Mouse (Mus musculus) T-helper 17 cell (primary cell): ENCODE results near the gene Pik3c2a.

Experiments used
- in situ Hi-C, 2 experiments: fragments of 300-600 bp; cut with MboI, MseI; formaldehyde crosslinking; loops; 1 replicate in 1 of 2; 2 replicates in 1 of 2; pipeline ENCODE4 v1.15.1; 2025; ENCODE audit warnings: high pct_unique_total_duplicates in 2 of 2

Pik3c2a gene

DNA sequence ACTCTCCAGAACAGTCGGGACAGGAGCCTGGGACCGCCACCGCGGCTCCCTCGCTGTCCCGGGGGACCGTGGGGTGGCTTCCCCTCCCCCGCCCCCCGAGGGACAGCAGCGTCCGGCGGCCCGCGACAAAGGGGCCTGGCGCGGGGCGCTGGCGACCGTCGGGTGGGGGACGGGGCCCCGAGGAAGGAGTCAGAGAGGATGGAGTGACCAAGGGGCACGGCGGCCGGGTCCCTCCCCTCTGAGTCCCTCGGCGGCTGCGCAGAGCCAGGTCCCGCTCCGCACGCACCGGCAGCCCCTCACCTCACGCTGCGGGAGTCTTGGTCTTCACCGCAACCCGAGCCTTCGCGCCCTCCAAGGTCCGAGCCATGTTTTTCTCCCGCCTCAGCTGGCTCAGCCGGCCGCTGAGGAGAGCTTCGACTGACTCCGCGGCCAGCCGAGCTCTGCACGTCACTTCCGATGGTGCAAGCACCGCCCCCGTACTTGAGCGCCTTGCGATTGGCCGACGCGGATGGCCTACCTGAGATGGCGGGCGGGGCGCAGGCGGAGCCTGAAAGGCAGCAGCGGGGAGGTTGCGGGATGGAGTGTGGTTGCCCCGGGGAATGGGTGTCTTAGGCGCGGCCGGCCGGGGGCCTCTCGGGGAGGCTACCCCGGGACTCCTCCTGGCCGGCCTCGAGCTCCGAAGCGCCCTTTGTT is at the start of gene Pik3c2a:
Gene Pik3c2a (minus strand): TSS at position 446 of the 693 bp plus-strand sequence.
- in situ Hi-C loops = no loop called here

DNA sequence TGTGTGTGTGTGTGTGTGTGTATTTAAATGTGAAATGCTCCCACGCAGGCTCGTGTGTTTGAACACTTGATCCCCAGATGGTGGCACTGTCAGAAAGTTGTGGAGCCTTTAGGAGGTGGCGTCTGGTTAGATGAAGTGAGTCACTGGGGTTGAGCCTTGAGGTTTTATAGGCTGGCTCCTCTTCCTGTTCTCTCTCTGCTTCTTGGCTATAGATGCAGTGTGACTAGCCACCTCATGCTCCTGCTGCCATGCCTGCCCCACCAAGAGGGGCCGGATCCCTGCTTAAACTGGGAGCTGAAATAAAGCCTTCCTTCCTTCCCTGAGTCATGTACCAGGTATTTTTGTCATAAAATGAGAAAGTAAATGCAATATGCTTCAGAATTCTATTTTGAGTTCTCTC is 47.9 kb upstream of the Pik3c2a start:
- in situ Hi-C loops = no loop called here

DNA sequence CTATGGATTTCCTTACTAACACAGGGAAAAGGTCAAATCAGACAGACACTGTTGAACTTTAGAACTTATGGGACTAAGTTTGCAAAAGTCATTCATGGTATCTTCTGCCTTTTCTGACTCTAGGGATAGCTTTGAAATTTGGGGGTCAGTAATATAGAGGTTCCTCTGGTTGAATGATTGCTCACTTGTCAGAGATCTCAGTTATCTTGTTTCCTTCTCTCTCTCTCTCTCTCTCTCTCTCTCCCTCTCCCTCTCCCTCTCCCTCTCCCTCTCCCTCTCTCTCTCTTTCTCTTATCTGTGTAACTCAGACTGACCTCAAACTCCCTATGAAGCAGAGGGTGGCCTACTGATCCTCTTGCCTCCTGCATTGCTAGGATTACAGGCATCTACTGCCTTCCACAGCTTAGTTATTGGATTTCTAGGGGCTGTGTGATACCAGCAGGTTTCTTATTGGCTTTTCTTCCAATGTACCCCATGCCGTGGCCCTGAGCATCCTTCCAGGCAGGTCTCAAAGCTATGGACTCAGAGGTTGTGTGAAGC is 41.9 kb upstream of the Pik3c2a start:
- in situ Hi-C loops = no loop called here

DNA sequence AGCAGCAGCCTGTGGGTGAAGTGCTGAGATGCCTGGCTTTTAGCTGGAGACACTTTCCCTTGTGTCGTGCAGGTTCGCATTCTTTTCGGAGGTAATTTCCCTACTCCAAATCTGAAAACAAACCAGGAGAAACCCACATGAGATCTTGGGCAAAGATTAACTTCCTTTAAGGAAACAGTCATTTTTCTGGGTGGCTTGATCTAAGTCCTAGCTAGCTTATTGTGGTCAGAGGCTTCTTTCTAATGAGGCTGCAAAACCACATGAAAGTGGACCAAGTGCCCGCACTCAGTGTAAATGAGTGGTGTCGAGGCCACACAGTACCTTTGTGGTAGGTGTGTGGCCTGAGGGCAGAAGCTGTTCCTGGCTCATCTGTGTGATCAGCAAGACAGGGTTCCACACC is 41.0 kb upstream of the Pik3c2a start:
- in situ Hi-C loops = no loop called here

DNA sequence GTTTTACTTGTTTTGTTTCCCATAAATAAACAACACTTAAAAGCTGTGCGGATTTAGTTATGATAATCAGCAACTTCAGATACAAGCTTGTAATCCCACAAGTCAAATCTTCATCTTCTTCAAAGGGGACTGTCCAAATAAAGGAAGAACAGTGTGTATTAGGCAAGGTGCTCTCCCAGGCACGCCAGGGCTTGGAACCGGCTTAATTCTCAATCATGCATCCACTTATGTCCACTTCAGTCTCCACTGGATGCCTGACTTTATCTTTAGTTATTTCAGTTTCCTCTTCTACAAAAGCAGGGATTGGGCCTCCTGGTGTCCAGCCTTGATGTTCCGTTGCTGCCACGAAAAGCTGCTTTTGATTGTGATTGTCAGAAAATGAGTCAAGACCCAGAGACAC is 40.5 kb upstream of the Pik3c2a start:
- in situ Hi-C loops = no loop called here

DNA sequence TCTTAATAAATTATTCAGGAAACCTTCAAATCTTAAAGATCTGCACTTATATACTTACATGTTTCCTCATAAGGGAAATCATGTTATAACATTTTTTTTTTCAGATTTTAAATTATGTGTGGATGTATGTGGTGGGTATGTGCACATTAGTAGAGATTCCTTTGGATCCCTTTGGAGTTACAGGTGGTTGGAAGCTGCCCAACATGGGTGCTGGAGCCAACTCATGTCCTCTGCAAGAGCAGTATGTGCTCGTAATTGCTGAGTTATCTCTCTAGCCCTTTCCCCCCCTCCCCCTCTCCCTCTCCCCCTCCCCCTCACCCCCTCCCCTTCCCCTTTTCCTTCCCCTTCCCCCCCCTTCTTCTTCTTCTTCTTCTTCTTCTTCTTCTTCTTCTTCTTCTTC is 39.9 kb upstream of the Pik3c2a start:
- in situ Hi-C loops = no loop called here

DNA sequence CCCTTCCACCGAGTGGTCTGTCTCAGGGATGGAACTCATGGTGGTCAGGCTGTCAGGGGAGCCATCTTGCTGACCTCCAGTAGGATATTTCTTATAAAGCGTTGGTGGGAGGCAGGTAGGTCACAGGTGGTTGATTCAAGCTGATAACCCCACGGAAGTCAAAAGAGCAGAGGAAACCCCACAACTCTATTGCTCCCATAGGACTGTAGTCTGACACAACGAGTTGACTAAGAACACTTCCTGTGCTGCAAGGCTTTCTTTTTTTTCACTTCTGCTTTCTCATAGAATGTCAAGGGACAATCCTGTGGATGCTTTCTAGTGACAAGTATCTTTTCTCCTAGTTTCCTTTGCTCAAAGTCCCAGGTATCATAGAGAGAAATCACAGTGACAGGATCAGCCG is 33.0 kb upstream of the Pik3c2a start:
- in situ Hi-C loops = loop anchor here in 1 of 2 experiments (5.0 kb wide), 1 partner anchor 36 kb away; no protein-coding TSS in a partner anchor

DNA sequence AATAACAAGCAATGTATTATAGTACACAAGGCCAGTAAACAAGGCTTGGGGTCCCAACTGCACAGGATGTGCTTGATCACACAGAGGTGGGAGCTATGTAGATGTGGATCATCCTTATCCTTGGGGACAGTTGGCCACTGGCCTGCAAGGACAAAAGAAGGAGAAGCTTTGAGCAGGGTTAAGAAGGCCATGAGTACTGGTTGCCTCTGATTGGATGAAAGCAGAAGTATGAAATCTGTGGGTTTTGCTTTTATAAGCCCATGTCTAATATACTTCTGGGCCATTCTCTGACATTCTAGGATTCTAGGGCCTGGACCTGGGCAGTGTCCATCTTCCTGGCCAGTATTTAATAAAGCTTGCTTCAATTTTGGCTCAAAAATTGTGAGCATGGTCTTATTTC is 32.6 kb upstream of the Pik3c2a start:
- in situ Hi-C loops = loop anchor here in 1 of 2 experiments (5.0 kb wide), 1 partner anchor 36 kb away; no protein-coding TSS in a partner anchor

DNA sequence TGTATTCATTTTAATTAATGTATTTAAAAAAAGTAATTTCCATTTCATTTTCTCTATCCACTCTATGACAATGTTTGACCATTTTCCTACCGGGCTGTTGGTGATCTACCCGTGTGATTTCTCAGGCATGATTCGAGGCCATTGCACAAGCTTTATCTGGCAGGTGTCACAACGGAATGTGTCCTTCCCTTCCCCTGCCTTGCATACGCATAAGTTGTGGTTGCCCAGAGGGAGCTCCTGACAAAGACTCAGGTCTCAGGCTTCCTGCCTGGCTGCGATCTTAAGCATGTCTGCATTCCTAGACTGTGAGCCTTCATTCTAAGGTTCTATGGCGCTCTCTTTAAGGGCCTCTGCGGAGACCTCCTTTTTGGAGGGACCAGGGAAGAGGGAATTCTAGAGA is 18.9 kb upstream of the Pik3c2a start:
- in situ Hi-C loops = loop anchor here in 1 of 2 experiments (10.0 to 25.0 kb wide), 2 partner anchors 150 to 1877 kb away; no protein-coding TSS in a partner anchor

DNA sequence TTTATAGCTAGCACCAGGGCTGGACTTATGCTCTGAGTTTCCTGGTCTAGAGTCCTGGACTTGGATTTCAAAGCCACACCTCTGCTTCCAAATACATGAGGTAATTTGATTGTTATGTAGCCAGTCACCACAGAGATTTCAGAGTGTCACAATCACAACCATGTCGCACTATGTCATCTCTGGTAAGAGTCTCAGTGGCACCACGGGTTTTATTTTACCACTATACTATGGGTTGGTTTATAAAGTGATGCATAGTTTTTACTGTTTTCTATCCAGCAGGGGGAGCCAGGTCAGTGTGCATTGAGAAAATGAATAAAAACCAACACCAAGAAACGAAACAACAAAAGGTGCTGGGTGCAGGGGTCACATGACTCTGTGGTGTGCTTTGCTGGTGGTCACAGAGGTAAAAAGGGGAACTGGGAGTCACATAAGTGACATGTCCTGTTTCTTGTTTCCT is 15.8 kb upstream of the Pik3c2a start:
- in situ Hi-C loops = loop anchor here (5.0 to 25.0 kb wide), 5 partner anchors 53 to 153 kb away; no protein-coding TSS in a partner anchor

DNA sequence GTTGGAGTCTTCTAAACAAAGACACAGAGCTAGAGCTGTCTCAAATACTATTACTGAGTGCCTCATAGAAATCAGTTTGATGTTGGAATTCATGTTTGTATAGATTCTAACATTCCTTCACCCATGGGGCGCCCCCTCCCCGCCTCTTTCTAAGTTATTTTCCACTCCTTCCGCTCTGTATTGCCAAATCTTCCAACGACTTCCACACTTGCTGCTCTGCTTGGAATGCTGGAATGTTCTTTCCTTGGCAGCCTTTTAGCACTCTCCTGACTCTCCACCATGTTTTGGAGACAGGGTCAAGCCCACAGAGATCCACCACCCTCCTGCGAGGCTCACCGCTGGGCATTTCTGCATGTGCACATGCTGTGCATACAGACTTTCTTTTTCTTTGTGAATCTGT is 14.1 kb upstream of the Pik3c2a start:
- in situ Hi-C loops = loop anchor here (5.0 to 25.0 kb wide), 5 partner anchors 55 to 155 kb away; no protein-coding TSS in a partner anchor

DNA sequence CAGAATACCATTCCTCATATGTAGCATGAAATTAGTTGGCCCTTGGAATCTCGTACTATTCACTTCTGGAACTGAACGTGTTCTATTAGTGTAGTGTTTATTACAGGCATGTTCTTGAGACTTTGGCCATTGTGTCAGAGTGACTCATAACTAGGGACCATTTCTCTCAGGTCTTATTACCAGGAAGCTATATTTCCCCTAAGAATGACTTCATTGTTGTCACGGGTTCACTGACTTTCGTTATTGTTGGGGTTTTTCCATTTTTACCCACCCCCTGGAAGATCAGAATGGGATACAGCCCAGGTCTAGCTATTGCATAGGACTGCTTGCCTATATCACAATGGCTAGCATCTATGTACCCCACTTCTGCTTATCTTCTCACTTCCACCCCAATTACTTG is 13.7 kb upstream of the Pik3c2a start:
- in situ Hi-C loops = loop anchor here (5.0 to 25.0 kb wide), 5 partner anchors 55 to 155 kb away; no protein-coding TSS in a partner anchor

DNA sequence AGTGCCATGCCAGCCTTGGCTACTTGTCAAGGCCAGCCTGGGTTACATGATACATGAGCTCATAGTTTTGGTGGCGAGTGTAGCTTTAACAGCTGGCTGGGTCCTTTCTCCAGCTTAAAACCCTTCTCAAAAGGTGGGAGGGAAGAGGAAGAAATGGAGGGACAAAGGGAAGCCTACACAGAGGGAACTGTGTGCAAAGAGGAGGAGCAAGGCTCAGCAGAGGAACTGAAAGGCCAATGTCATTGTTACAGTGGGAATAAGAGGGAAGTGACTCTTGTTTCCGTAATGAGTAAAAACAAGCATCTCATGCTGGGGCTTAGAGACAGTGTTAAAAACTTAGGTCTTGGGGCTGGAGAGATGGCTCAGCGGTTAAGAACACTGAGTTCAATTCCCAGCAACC is 3.4 kb upstream of the Pik3c2a start:
- in situ Hi-C loops = no loop called here

DNA sequence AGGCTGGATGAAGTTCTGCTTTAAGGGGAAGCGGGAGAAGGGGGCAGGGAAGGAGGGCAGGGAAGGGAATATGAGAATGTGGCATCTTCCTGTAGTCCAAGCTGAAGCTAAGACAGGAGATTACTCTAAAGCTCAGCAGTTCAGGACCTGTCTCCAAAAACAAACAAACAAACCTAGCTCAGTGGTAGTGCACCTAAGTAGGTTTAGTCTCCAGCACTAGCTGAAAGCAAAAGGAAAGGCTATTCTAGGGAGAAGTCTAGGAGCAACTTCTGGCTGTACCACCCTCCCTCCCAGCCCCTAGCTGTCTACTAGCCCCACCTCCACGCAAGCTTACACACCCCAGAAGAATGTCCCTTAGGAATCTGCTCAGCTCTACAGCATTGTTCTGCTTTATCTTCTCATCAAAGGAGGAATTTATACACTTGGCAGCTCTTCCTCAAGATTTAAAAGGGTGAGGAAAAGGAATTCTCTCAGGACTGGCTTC is 1.1 kb upstream of the Pik3c2a start:
- in situ Hi-C loops = no loop called here

DNA sequence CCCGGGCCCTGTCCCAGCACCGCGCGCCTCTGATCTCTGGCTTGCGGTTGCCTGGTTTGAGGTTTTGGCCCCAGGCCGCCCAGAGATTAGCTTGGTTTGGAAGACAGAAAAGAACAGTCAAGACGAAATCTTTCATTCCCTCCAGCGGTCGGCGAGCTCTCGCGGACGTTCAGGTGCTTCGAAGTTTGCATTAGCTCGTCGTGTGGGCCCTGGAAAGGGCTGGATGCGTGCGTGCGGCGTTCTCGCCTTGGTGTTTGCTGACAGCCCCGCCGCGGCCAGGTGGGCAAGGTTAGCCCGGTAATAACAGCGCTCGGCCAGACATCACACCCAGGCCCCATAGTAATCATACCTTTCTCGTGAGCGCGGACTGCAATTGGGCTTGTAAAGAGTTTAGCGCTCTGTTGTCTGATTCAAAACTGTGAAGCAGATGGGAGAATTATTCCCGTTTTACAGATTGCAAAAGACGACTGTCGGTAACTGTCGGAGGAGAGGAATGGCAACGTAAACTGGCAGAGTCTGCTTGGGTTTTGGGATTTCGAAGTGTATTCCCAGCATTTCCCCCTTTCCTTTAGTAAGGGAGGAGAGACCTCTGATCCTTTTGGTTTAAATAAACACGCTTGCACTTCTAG is 562 bp upstream of the Pik3c2a start:
- in situ Hi-C loops = no loop called here

DNA sequence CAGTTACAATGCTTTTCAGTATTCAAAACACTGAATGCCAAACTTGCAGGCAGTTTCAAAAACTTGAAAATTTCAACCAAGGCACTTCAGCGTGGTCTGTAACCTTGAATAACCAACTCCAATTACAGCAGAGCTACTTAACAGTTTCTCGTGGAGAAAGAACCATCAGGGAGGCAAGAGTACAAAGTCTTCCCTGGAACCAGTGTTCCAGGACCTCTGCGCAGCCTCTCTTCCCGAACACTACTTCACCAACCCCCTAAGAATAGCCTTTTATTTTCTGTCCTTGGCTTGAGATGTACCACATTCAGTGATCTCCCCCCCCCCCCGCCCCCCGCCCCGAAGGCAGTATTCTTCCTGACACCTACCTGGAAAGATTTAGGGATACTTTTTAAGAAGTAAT is 1.0 kb downstream of the Pik3c2a start:
- in situ Hi-C loops = no loop called here

DNA sequence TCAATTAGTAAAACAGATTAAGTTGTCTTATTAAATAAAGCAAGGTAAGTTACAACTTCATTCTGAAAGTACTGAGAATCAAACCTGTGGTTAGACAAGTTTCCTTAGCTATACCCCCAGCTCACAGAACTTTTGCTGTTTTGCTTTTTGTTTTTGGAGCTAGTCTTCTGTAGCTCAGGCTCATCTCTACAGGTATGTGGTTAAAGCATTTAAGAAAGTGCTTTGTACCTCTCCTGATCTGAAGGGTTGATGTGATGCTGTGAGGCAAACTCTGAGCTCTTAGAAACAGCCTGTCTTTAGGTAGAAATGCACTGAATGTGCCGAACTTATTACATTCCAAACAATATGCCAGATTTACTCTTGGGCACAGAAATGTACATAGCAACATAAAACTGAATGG is 1.9 kb downstream of the Pik3c2a start:
- in situ Hi-C loops = no loop called here

DNA sequence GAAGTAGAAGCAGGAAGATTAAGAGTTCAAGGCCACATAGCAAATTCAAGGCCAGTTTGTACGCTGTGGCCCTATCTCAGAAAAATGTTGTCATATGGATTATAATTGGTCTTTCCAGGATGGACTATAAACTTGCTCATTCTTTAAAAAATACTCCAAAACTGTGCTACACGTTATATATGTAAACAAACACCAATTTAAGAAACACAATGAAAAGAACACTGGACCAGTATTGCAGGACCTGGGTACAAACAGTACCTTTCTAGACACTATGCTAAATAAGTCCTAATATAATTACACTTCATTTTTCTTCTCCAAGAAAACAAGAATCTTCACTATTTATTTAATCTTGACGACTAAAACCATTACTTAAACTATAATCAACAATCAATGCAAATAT is 11.6 kb downstream of the Pik3c2a start:
- in situ Hi-C loops = no loop called here

DNA sequence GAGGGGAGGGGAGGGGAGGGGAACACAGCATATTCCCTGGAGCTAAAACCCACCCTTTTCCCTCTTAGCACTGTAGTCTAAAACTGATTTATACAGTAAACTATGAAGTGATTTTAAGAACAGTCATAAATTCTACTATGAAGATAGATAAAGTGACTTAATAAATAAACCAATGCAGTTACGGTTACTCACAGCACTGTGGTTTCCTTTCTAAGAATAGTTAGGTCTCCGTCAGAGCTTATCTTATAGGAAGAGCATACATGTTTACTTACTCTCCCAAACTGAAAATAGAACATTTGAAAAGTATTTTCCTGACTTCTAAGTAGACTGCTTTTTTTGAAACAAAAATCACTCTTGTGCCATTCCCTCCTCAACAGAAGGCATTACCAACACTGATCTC is 12.3 kb downstream of the Pik3c2a start:
- in situ Hi-C loops = no loop called here

DNA sequence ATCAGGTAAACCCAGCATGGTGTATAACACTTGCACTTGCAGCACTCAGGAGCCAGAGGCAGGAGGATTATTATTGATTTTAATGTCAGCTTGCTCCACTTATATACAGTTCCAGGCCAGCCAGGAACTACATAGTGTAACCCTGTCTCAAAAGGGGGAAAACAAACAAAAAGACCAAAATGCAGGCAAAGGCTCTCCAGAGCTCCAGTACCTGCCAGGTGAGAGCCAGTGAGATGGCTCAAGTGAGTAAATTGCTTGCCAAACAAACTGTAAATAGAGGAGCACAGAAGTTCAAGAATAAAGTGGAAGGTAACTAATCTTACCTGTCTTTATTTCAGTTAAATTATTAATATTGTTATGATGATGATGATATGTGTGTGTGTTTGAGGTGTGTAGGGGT is 16.0 kb downstream of the Pik3c2a start:
- in situ Hi-C loops = no loop called here

DNA sequence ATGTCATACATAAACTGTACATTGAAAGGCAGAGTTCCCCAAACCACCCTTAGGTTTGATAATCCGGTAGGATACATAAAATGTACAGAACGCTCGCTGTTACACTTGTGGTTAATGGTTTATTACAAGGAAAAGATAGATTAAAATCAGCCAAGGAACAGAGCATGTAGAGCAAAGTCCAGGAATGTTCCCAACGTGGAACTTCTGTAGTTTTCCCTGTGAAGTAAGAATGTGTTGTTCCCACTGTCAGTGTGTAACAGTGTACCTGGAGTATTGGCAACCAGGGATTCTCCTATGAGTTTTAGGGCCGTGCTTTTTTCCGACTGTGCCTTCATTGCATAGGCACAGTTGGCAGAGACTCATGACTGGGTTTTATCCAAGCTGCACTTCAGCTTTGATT is 17.5 kb downstream of the Pik3c2a start:
- in situ Hi-C loops = no loop called here

DNA sequence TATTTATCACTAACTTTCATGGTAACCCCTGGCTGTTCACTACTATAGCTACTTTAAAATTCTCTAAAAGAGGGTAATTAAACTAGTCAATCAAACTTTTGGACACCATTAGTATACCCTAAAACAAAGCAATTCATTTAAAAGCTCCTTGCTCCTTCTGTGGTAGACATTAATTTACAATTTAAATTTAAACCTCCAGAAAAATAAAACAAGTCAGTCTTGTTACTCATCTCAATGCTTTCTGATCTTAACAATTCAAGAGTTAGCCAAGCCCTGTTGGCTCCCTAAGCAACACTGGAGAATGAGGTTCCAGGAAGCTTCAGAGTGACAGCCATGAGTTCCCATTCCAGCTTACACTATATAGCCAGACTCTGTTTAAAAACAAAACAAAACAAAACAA is 22.2 kb downstream of the Pik3c2a start:
- in situ Hi-C loops = loop anchor here in 1 of 2 experiments (25.0 kb wide), 1 partner anchor 1491 kb away; no protein-coding TSS in a partner anchor
